Mouse (Mus musculus) CH12.LX (cell line): ENCODE results near the gene Sdf2l1. TPM values are rescaled to one million over a fixed set of nuclear protein-coding genes. Genes with fewer than 3 reads are reported as not detected.
"Not testable (repeated sequence)": the region's sequence is repeated elsewhere in the genome, so short reads cannot be mapped to it uniquely, and the experiment has no call there.

Experiments used
- DNase-seq: peaks from one replicate; pipeline ENCODE4 v3.0.0-alpha.2; 2013; ENCODE audit errors: extremely low read depth
- H3K27ac ChIP-seq: 2 replicates; pipeline ENCODE4 v1.5.1; 2012; ENCODE audit warnings: low read depth, mild to moderate bottlenecking, control low read depth, moderate library complexity; ENCODE audit not compliant: insufficient read depth
- H3K27me3 ChIP-seq: replicated peaks from 2 replicates; pipeline ENCODE3; 2012; ENCODE audit warnings: inconsistent platforms
- H3K36me3 ChIP-seq, 2 experiments: replicated peaks in 1 of 2; 2 replicates each; pipeline versions ENCODE3 to v1.6.1; 2012; ENCODE audit warnings: inconsistent platforms in 1 of 2, low read length in 1 of 2, mild to moderate bottlenecking in 1 of 2, mixed read lengths in 1 of 2, moderate library complexity in 1 of 2; ENCODE audit not compliant: control insufficient read depth in 1 of 2, insufficient read depth in 1 of 2
- H3K4me1 ChIP-seq, 2 experiments: 2 replicates each; pipeline ENCODE4 v1.6.1; 2012; ENCODE audit warnings: inconsistent platforms in 1 of 2, moderate library complexity in 1 of 2; ENCODE audit not compliant: insufficient read depth in 2 of 2, control insufficient read depth in 1 of 2
- H3K4me2 ChIP-seq: 2 replicates; pipeline ENCODE4 v1.6.1; 2012; ENCODE audit warnings: low read depth, mild to moderate bottlenecking, control low read depth; ENCODE audit not compliant: poor library complexity, insufficient read depth, severe bottlenecking
- H3K4me3 ChIP-seq, 3 experiments: fragments of 150-350 bp in 1 of 3; sonication (generic) in 1 of 3; replicated peaks in 1 of 3; 2 replicates each; pipeline versions ENCODE3 to v1.5.1; 2011 to 2012; ENCODE audit warnings: low read depth in 2 of 3, low read length in 2 of 3, mild to moderate bottlenecking in 2 of 3, moderate library complexity in 2 of 3, control low read depth in 1 of 3, improper control_type of control experiment in 1 of 3, inconsistent platforms in 1 of 3, mixed read lengths in 1 of 3; ENCODE audit not compliant: poor library complexity in 1 of 3
- H3K79me2 ChIP-seq: replicated peaks from 2 replicates; pipeline ENCODE4 v1.6.1; 2012; ENCODE audit warnings: mild to moderate bottlenecking, moderate library complexity; ENCODE audit not compliant: control insufficient read depth, poor library complexity, insufficient read depth, severe bottlenecking; ENCODE audit errors: extremely low read depth
- H3K9ac ChIP-seq: 2 replicates; pipeline ENCODE4 v1.6.1; 2012; ENCODE audit warnings: low read depth, mild to moderate bottlenecking, control low read depth, moderate library complexity; ENCODE audit not compliant: insufficient read depth
- H3K9me3 ChIP-seq: replicated peaks from 2 replicates; pipeline ENCODE3; 2012; ENCODE audit warnings: low read length, inconsistent platforms, mixed read lengths
- CHD1 ChIP-seq: IDR thresholded peaks from 2 replicates; pipeline ENCODE4 v1.6.1; 2012; ENCODE audit warnings: low read depth, low read length, improper control_type of control experiment, inconsistent platforms
- CHD2 ChIP-seq: IDR thresholded peaks from 2 replicates; pipeline ENCODE4 v1.6.1; 2011; ENCODE audit warnings: low read length, improper control_type of control experiment
- ELF1 ChIP-seq: IDR thresholded peaks from 2 replicates; pipeline ENCODE4 v1.6.1; 2014; ENCODE audit warnings: low read depth, mild to moderate bottlenecking, inconsistent platforms, low read length, improper control_type of control experiment
- EP300 ChIP-seq: IDR thresholded peaks from 2 replicates; pipeline ENCODE4 v1.6.1; 2011; ENCODE audit warnings: low read length, improper control_type of control experiment
- HCFC1 ChIP-seq: IDR thresholded peaks from 2 replicates; pipeline ENCODE4 v1.6.1; 2012; ENCODE audit warnings: low read depth, mild to moderate bottlenecking, inconsistent platforms, low read length, improper control_type of control experiment
- MAFK ChIP-seq: IDR thresholded peaks from 2 replicates; pipeline ENCODE4 v1.6.1; 2011; ENCODE audit warnings: low read length, improper control_type of control experiment; ENCODE audit not compliant: insufficient replicate concordance
- MAZ ChIP-seq: IDR thresholded peaks from 2 replicates; pipeline ENCODE4 v1.6.1; 2012; ENCODE audit warnings: low read depth, mild to moderate bottlenecking, inconsistent platforms, low read length, improper control_type of control experiment, moderate library complexity
- MXI1 ChIP-seq: IDR thresholded peaks from 2 replicates; pipeline ENCODE4 v1.6.1; 2011; ENCODE audit warnings: mild to moderate bottlenecking, low read depth, low read length, improper control_type of control experiment
- NRF1 ChIP-seq: IDR thresholded peaks from 2 replicates; pipeline ENCODE4 v1.6.1; 2014; ENCODE audit warnings: low read depth, mild to moderate bottlenecking, inconsistent platforms, low read length, improper control_type of control experiment, moderate library complexity
- PAX5 ChIP-seq: IDR thresholded peaks from 2 replicates; pipeline ENCODE4 v1.6.1; 2012; ENCODE audit warnings: low read length, inconsistent platforms, mixed read lengths
- POLR2A ChIP-seq: IDR thresholded peaks from 2 replicates; pipeline ENCODE4 v1.6.1; 2011; ENCODE audit warnings: low read depth, mild to moderate bottlenecking, improper control_type of control experiment, low read length
- SMC3 ChIP-seq: IDR thresholded peaks from 2 replicates; pipeline ENCODE4 v1.6.1; 2011; ENCODE audit warnings: low read depth, low read length, improper control_type of control experiment
- UBTF ChIP-seq: IDR thresholded peaks from 2 replicates; pipeline ENCODE4 v1.6.1; 2012; ENCODE audit warnings: low read depth, mild to moderate bottlenecking, inconsistent platforms, low read length, improper control_type of control experiment, moderate library complexity
- USF1 ChIP-seq: IDR thresholded peaks from 2 replicates; pipeline ENCODE4 v1.6.1; 2014; ENCODE audit warnings: low read depth, mild to moderate bottlenecking, inconsistent platforms, low read length, improper control_type of control experiment
- USF2 ChIP-seq: conservative IDR thresholded peaks from 2 replicates; pipeline ENCODE4 v1.6.1; 2011; ENCODE audit warnings: low read depth, low read length, improper control_type of control experiment
- ZC3H11A ChIP-seq: IDR thresholded peaks from 2 replicates; pipeline ENCODE4 v1.6.1; 2012; ENCODE audit warnings: low read depth, mild to moderate bottlenecking, inconsistent platforms, low read length, improper control_type of control experiment
- ZKSCAN1 ChIP-seq: IDR thresholded peaks from 2 replicates; pipeline ENCODE4 v1.6.1; 2012; ENCODE audit warnings: low read depth, inconsistent platforms, low read length, improper control_type of control experiment, borderline replicate concordance
- ZNF384 ChIP-seq: IDR thresholded peaks from 2 replicates; pipeline ENCODE4 v1.6.1; 2012; ENCODE audit warnings: low read depth, low read length, improper control_type of control experiment, inconsistent platforms
- dilution Hi-C: fragments of 300-500 bp; cut with MboI; formaldehyde crosslinking; loops from 2 replicates; pipeline ENCODE4 v1.14.3; 2020; ENCODE audit warnings: low sequenced_read_pairs; ENCODE audit not compliant: extremely low pct_unique_long_range_greater_than_20kb, extremely low pct_ligation_motif_present
- in situ Hi-C: fragments of 300-500 bp; cut with MboI; formaldehyde crosslinking; loops from 3 replicates; pipeline ENCODE4 v1.14.3; 2019; ENCODE audit warnings: low sequenced_read_pairs, low pct_ligation_motif_present, low pct_unique_long_range_greater_than_20kb, mixed read lengths
- polyA plus RNA-seq: library from polyadenylated mRNA; unstranded; fragments of >175 nt; gene quantifications from 2 replicates; pipeline ENCODE4 v1.2.1, GENCODE M21; 2012; ENCODE audit warnings: low read depth; ENCODE audit not compliant: insufficient read length
- total RNA-seq, 2 experiments: library from RNA; depleted of rRNA; stranded (reverse); fragments of 300-350 nt in 1 of 2; fragments of >200 nt in 1 of 2; gene quantifications; 2 replicates each; pipeline ENCODE4 v1.2.3; 2012 to 2014

The Sdf2l1 gene
- total and polyA plus RNA-seq, 3 experiments = 159 to 235 (median 168) TPM

GRCm38 (mm10) chr16:17167179-17167578 is 35.0 kb upstream of the Sdf2l1 start:
- dilution Hi-C loops = no loop called here
- DNase-seq = no peak
- H3K9me3 ChIP-seq = no peaks in the 10 kb centered on the region
- no peak overlapping the region for H3K4me2 ChIP-seq
- H3K27ac ChIP-seq = no peak overlapping the region
- in situ Hi-C loops = no loop called here
- peaks cover 85% of the 10 kb centered on the region for H3K79me2 ChIP-seq
- no peak overlapping the region for H3K9ac ChIP-seq
- no peak for TF ChIP-seq UBTF
- TF ChIP-seq HCFC1 = no peak
- no peak for TF ChIP-seq ZC3H11A
- no peak for TF ChIP-seq NRF1
- no peak for TF ChIP-seq PAX5
- TF ChIP-seq MAZ = no peak
- no peak for TF ChIP-seq ZNF384
- TF ChIP-seq CHD2 = no peak
- TF ChIP-seq SMC3 = no peak
- TF ChIP-seq USF1 = no peak
- TF ChIP-seq ELF1 = no peak
- TF ChIP-seq USF2 = no peak
- no peak for TF ChIP-seq POLR2A
- TF ChIP-seq CHD1 = no peak
- TF ChIP-seq MXI1 = no peak
- no peak for TF ChIP-seq EP300
- no peak for TF ChIP-seq MAFK
- no peak for TF ChIP-seq ZKSCAN1
- peaks cover 66 to 93% of the 10 kb centered on the region in 2 experiments for H3K36me3 ChIP-seq
- H3K4me1 ChIP-seq = peaks cover 0 to 12% of the 10 kb centered on the region in 2 experiments; a peak in 2 of 4 replicates
- H3K27me3 ChIP-seq = no peaks in the 10 kb centered on the region
- H3K4me3 ChIP-seq = no peak overlapping the region

GRCm38 (mm10) chr16:17165478-17165877 is 33.3 kb upstream of the Sdf2l1 start:
- H3K9me3 ChIP-seq, H3K4me2 ChIP-seq, dilution Hi-C loops, H3K4me3 ChIP-seq, DNase-seq, in situ Hi-C loops, H3K27ac ChIP-seq, H3K27me3 ChIP-seq, H3K9ac ChIP-seq: not testable (repeated sequence)
- peaks cover 0 to 12% of the 10 kb centered on the region in 2 experiments; a peak in 2 of 4 replicates for H3K4me1 ChIP-seq
- peaks cover 62 to 92% of the 10 kb centered on the region in 2 experiments for H3K36me3 ChIP-seq
- H3K79me2 ChIP-seq = peaks cover 78% of the 10 kb centered on the region
